Mouse (Mus musculus) stomach, postnatal 0 days (tissue): ENCODE results near the gene Kcnma1. TPM values are rescaled to one million over a fixed set of nuclear protein-coding genes. Genes with fewer than 3 reads are reported as not detected.

Experiments used
- ATAC-seq: fragments of 200-750 bp; cut with Nextera tagmentation; 2 replicates; pipeline ENCODE4 v1.8.0; 2017; ENCODE audit not compliant: low FRiP score, low TSS enrichment
- DNase-seq: peaks from one replicate; pipeline ENCODE4 v3.0.0-alpha.2; 2016; ENCODE audit warnings: low spot score
- H3K27ac ChIP-seq: fragments of 300-500 bp; sonication (generic); replicated peaks from 2 replicates; pipeline ENCODE4 v1.5.1; 2014; ENCODE audit warnings: mild to moderate bottlenecking, control low read depth
- H3K27me3 ChIP-seq: fragments of 300-500 bp; sonication (generic); 2 replicates; pipeline ENCODE4 v1.6.1; 2014; ENCODE audit warnings: low read length; ENCODE audit not compliant: control insufficient read depth, insufficient read depth
- H3K36me3 ChIP-seq: fragments of 300-500 bp; sonication (generic); 2 replicates; pipeline ENCODE4 v1.6.1; 2014; ENCODE audit warnings: low read length, mixed read lengths; ENCODE audit not compliant: control insufficient read depth, insufficient read depth
- H3K4me1 ChIP-seq: fragments of 300-500 bp; sonication (generic); replicated peaks from 2 replicates; pipeline ENCODE4 v1.6.1; 2014; ENCODE audit warnings: antibody characterized with exemption; ENCODE audit not compliant: control insufficient read depth, insufficient read depth
- H3K4me2 ChIP-seq: fragments of 300-500 bp; sonication (generic); replicated peaks from 2 replicates; pipeline ENCODE4 v1.6.1; 2014; ENCODE audit warnings: low read depth, mild to moderate bottlenecking, control low read depth, moderate library complexity
- H3K4me3 ChIP-seq: fragments of 300-500 bp; sonication (generic); 2 replicates; pipeline ENCODE4 v1.5.1; 2014; ENCODE audit warnings: low read depth, low read length, control low read depth
- H3K9ac ChIP-seq: fragments of 300-500 bp; sonication (generic); 2 replicates; pipeline ENCODE4 v1.6.1; 2014; ENCODE audit warnings: mild to moderate bottlenecking, low read length, control low read depth, mixed read lengths
- H3K9me3 ChIP-seq: fragments of 300-500 bp; sonication (generic); 2 replicates; pipeline ENCODE4 v1.6.1; 2016; ENCODE audit warnings: low read length; ENCODE audit not compliant: control insufficient read depth
- CTCF ChIP-seq: IDR thresholded peaks from 2 replicates; pipeline ENCODE4 v1.5.1; 2016; ENCODE audit warnings: antibody characterized with exemption, low read depth, mild to moderate bottlenecking, moderate library complexity
- EP300 ChIP-seq: optimal IDR thresholded peaks from 2 replicates; pipeline ENCODE3; 2016; ENCODE audit warnings: antibody characterized with exemption
- WGBS: fragments of 180-500 bp; shearing (Covaris S2); extraction: QIAGEN DNeasy Blood & Tissue Kit; methylation state at CpG from one replicate; pipeline ENCODE4 v1.1.7; 2014; 5-methylcytosine and 5-hydroxymethylcytosine counted together
- polyA plus RNA-seq: library from polyadenylated mRNA; unstranded; fragments of >200 nt; fragmentation: Nextera tagmentation; extraction: Ambion mirVana; gene quantifications from 2 replicates; pipeline ENCODE4 v1.2.1, GENCODE M21; 2015

Kcnma1 gene
- polyA plus RNA-seq, 1 experiment from 2014 or later: 13.3 TPM

GRCm38 (mm10) chr14:23372021-23372420 lies 642.3 kb downstream of the Kcnma1 start:
- WGBS: 69% methylated on average over 3 of the region's 3 CpGs
- H3K4me3 ChIP-seq: no peak overlapping the region
- DNase-seq (no peak), ATAC-seq (no peak)
- H3K9ac ChIP-seq: no peak overlapping the region
- H3K9me3 ChIP-seq: no peaks in the 10 kb centered on the region
- H3K4me2 ChIP-seq: no peak overlapping the region
- H3K27me3 ChIP-seq: no peaks in the 10 kb centered on the region
- TF ChIP-seq EP300 (no peak), CTCF (no peak)
- H3K27ac ChIP-seq: no peak overlapping the region
- no peaks in the 10 kb centered on the region for H3K4me1 ChIP-seq
- H3K36me3 ChIP-seq: no peaks in the 10 kb centered on the region

GRCm38 (mm10) chr14:23360491-23360995 lies 653.7 kb downstream of the Kcnma1 start:
- TF ChIP-seq EP300 (no peak), CTCF (no peak)
- Histone ChIP-seq H3K4me2 (no peak overlapping the region), H3K27ac (no peak overlapping the region), H3K36me3 (no peaks in the 10 kb centered on the region), H3K9ac (no peak overlapping the region), H3K4me3 (no peak overlapping the region), H3K4me1 (no peaks in the 10 kb centered on the region), H3K9me3 (no peaks in the 10 kb centered on the region), H3K27me3 (no peaks in the 10 kb centered on the region)
- 58% methylated on average over 11 of the region's 11 CpGs for WGBS
- DNase-seq: no peak
- no peak for ATAC-seq

DNA sequence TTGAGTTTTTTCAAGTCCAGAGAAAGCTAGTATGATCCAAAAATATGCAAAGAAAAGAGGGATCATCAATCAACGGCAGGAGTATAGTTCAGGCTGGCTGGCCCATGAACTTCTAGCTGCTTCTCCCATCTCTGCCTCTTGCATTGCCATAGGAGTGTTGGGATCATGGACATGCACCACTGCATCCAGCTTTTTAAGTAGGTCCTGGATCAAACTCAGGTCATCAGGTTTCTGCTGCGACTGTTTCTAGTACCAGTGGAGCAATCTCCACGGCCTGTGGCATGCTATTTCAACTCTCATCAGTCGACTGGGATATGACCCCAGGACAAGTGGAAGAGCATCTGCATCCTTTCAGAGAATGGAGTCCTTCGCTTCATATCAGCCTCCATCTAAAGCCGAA lies 655.5 kb downstream of the Kcnma1 start:
- no peaks in the 10 kb centered on the region for H3K27me3 ChIP-seq
- TF ChIP-seq CTCF (no peak), EP300 (no peak)
- no peak for DNase-seq
- H3K36me3 ChIP-seq: no peaks in the 10 kb centered on the region
- no peaks in the 10 kb centered on the region for H3K9me3 ChIP-seq
- 94% methylated on average over 6 of the region's 6 CpGs for WGBS
- no peak overlapping the region for H3K4me3 ChIP-seq
- no peak for ATAC-seq
- no peak overlapping the region for H3K27ac ChIP-seq
- no peak overlapping the region for H3K9ac ChIP-seq
- H3K4me2 ChIP-seq: no peak overlapping the region
- no peaks in the 10 kb centered on the region for H3K4me1 ChIP-seq

- no peak for TF ChIP-seq EP300
- no peak for TF ChIP-seq CTCF
- H3K36me3 ChIP-seq: no peaks in the 10 kb centered on the region
- H3K9ac ChIP-seq: no peak overlapping the region
- H3K4me1 ChIP-seq: no peaks in the 10 kb centered on the region
- 74% methylated on average over 8 of the region's 8 CpGs for WGBS
- no peak overlapping the region for H3K4me2 ChIP-seq
- no peak overlapping the region for H3K27ac ChIP-seq
- H3K27me3 ChIP-seq: no peaks in the 10 kb centered on the region
- DNase-seq: no peak
- H3K4me3 ChIP-seq: no peak overlapping the region
- H3K9me3 ChIP-seq: no peaks in the 10 kb centered on the region
- ATAC-seq: no peak
Observed at GRCm38 (mm10) chr14:23357529-23358278, 656.6 kb downstream of the Kcnma1 start.

GRCm38 (mm10) chr14:23326786-23327185 lies 687.5 kb downstream of the Kcnma1 start:
- 83% methylated on average over 3 of the region's 3 CpGs for WGBS
- ATAC-seq (no peak), DNase-seq (no peak)
- H3K27me3 ChIP-seq: no peaks in the 10 kb centered on the region
- no peak overlapping the region for H3K4me3 ChIP-seq
- no peaks in the 10 kb centered on the region for H3K9me3 ChIP-seq
- H3K4me1 ChIP-seq: no peaks in the 10 kb centered on the region
- no peak overlapping the region for H3K27ac ChIP-seq
- H3K9ac ChIP-seq: no peak overlapping the region
- TF ChIP-seq CTCF (no peak), EP300 (no peak)
- no peaks in the 10 kb centered on the region for H3K36me3 ChIP-seq
- H3K4me2 ChIP-seq: no peak overlapping the region

GRCm38 (mm10) chr14:23305288-23305687 lies 709.0 kb downstream of the Kcnma1 start:
- H3K36me3 ChIP-seq: no peaks in the 10 kb centered on the region
- TF ChIP-seq EP300 (no peak), CTCF (no peak)
- WGBS: 92% methylated on average over 5 of the region's 5 CpGs

More at GRCm38 (mm10) chr14:23305288-23305687, 709.0 kb downstream of the Kcnma1 start:
- no peak overlapping the region for H3K9ac ChIP-seq
- no peaks in the 10 kb centered on the region for H3K4me1 ChIP-seq
- H3K9me3 ChIP-seq: no peaks in the 10 kb centered on the region
- no peak overlapping the region for H3K4me3 ChIP-seq
- ATAC-seq (no peak), DNase-seq (no peak)
- no peak overlapping the region for H3K27ac ChIP-seq
- H3K4me2 ChIP-seq: no peak overlapping the region
- H3K27me3 ChIP-seq: no peaks in the 10 kb centered on the region
